Mouse (Mus musculus): ENCODE measurements at regions not wholly inside any gene's neighbourhood (a gene's known extent, or its start where the extent isn't known, plus 50 kb on each side); places are given as distances from the start of the nearest gene placed in this dataset.

- in situ Hi-C loops (cut with MboI, MseI) = no loop called here
These were observed 65.6 kb upstream of the Hs3st3a1 start for GRCm38 (mm10) chr11:64369516-64369915.

DNA sequence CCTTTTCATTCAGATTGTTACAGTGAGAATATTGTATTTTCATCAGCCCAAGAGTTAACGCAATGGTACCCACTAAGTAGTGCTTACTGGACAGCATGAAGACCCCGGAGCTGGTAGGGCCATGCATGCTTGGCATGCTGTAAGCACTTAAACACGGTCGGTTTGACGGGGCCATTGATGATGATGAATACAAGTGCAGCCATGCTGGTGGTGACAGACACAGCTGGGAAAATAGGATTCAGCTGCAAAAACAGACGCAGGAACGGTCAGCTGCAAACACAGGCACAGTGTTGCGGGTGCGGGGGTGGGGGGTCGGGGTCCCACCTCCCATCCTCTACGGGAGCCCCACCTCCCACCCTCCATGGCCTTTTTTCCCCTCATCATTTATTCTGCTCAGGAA is 99.7 kb upstream of the Hs3st3a1 start:
- in situ Hi-C loops (cut with MboI, MseI) = no loop called here

GRCm38 (mm10) chr11:64332406-64332805 is 102.7 kb upstream of the Hs3st3a1 start:
- in situ Hi-C loops (cut with MboI, MseI) = no loop called here

DNA sequence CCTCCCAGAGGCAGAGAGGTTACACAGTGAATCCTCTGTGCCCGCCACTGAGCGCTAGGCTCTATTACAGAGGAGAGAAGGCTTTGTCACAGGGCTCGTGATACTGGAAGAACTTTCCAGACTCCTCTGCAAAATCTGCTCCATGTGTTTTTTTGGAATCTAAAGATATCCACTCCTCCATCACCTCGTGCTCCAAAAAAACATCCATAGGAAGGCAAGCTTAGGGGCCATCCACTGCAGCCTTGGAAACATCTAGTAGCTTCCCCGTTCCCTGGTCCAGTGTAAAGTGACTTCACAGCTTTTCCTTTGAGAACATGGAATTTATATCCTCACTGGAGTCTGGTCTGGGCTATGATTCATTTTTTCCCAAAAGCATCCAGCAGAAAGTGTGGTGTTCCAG is 103.3 kb upstream of the Hs3st3a1 start:
- in situ Hi-C loops (cut with MboI, MseI) = no loop called here

- in situ Hi-C loops (cut with MboI, MseI) = no loop called here
These were observed 106.0 kb upstream of the Hs3st3a1 start for GRCm38 (mm10) chr11:64329129-64329528.

- in situ Hi-C loops (cut with MboI, MseI) = no loop called here
These were observed 107.4 kb upstream of the Hs3st3a1 start for GRCm38 (mm10) chr11:64327771-64328170.

DNA sequence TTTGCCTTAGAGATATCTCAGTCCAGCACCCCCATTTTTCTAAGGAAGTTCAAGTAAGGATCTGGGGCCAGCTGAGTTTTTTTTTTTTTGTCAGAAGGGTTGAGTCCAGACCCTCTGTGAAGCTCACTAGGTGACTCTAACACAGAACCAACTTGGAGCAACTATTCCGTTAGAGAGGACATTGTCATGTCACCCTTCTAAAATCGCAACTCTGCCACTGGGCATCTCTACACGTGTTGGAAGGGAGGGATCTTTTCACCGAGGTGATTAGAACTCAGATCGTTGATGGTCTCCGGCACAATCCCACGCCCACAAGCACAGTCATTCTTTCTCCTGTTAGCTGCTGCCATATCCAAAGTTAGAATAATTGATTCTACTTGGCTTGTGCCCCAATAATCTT is 108.5 kb upstream of the Hs3st3a1 start:
- in situ Hi-C loops (cut with MboI, MseI) = no loop called here

GRCm38 (mm10) chr11:64321900-64322425 is 113.2 kb upstream of the Hs3st3a1 start:
- in situ Hi-C loops (cut with MboI, MseI) = no loop called here

DNA sequence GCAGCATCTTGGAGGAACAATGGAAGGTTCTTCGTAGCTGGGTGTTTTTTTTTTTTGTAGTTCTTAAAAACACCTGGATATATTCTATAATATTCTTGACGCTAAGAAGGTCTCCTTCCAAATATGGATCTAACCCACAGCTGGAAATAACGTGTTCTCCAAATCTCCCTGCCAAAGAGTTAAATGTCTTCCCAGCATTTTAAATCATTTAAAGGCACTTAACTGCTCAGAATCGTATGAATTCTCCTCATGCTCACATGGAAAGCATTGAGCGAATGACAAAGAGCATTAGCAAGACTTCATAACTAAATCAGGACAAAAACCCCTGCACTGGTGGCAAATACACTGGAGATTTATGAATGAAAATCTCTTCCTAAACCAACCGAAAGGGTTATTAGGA is 117.7 kb upstream of the Hs3st3a1 start:
- in situ Hi-C loops (cut with MboI, MseI) = loop anchor here in 1 of 2 experiments (10.0 kb wide), 1 partner anchor 467 kb away; no protein-coding TSS in a partner anchor

GRCm38 (mm10) chr11:64314997-64315396 is 120.1 kb upstream of the Hs3st3a1 start:
- in situ Hi-C loops (cut with MboI, MseI) = loop anchor here in 1 of 2 experiments (10.0 kb wide), 1 partner anchor 470 kb away; no protein-coding TSS in a partner anchor

- in situ Hi-C loops (cut with MboI, MseI) = loop anchor here in 1 of 2 experiments (10.0 kb wide), 1 partner anchor 472 kb away; no protein-coding TSS in a partner anchor
These were observed 121.9 kb upstream of the Hs3st3a1 start for GRCm38 (mm10) chr11:64313241-64313640.

DNA sequence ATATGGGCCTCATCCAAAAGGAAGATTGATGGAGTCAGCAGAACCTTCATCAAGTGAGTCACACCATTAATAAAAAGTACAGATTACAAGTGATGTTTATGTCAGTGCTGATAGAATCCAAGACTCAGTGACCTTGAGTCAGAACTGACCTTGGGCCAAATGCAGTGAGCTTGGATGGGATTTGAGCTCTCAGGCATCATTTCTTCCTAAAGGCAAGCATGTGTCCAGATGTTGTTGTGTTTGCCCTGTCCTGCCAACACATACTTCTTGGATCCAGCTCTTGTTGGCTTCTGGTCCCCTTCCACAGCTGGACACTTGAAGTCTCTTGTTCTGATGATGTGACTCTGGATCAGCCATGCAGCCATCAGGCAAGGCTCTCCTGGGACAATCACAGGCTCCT is 125.3 kb upstream of the Hs3st3a1 start:
- in situ Hi-C loops (cut with MboI, MseI) = loop anchor here in 1 of 2 experiments (10.0 kb wide), 1 partner anchor 475 kb away; no protein-coding TSS in a partner anchor

DNA sequence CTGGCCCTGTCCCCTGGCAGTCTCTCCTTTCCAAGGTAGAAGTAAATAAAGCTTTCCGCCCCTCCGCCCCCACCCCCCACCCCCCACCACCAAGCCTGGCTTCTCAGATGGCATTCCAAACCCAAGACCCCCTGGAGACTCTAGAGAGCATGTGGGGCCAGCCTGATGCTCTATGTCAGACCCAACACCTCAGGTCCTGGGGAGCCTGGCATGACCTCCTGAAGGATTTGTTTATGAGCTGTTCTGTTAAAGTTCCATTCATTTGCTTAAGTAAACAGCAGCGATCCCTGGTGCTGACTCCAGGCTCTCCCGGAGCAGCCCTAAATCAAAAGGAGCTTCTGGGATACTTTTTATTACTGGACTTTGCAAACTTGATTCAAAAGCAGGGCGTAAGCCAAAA is 137.3 kb upstream of the Hs3st3a1 start:
- in situ Hi-C loops (cut with MboI, MseI) = loop anchor here in 1 of 2 experiments (10.0 kb wide), 1 partner anchor 363 kb away; no protein-coding TSS in a partner anchor

- in situ Hi-C loops (cut with MboI, MseI) = no loop called here
These were observed 146.9 kb upstream of the Hs3st3a1 start for GRCm38 (mm10) chr11:64288236-64288635.

DNA sequence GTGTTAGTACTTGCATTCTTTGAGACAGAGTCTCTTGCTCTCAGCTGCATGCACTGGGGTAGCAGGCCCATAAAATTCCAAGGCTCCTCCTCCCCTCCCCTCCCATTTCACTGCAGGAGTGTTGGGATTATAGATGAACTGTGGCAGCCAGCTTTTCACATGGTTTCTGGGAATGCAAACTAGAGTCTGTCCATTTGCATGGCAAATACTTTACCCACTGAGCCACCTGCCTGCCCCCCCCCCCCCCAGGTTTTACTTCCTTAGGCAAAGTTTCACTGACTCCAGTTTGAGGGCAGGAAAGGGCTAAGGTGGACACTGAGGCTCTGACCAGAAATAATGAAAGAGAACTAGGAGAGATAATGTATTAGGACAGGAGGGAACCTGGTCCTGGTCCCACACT is 147.6 kb upstream of the Hs3st3a1 start:
- in situ Hi-C loops (cut with MboI, MseI) = no loop called here

GRCm38 (mm10) chr11:64281781-64282180 is 153.4 kb upstream of the Hs3st3a1 start:
- in situ Hi-C loops (cut with MboI, MseI) = no loop called here

DNA sequence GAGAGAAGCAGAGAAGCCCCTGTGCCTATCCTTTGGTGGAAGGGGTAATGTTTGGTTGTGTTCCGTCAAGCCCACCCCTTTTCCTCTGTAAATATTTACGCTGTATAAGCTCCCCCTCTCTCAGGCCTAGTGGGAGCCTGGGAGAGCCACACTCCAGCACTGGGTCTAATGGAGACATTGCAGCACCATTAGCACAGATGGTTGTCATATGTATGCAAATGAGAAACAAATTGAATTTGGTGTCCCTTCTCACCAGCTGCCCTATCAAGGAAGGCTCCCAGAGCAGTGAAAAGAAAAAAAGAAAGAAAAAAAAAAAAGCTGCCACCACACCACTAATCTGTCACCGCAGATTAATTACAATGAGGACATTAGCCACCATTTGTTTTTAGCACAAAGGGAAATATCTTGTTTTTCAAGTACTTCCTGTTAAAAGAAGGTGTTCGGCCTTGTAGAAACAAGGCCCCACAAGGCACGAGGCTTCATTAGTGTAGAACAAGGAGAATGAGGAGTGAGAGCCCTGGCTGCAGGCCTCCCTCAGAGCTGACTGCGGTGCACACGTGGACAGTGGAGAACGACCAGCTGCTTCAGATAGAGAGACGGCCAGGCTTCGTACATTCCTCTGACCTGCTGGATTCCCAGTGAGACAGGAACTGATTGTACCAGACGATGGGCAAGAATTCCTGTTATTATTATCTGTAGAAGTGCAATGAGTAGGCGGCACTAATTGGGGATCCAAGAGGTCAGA is 156.7 kb upstream of the Hs3st3a1 start:
- in situ Hi-C loops (cut with MboI, MseI) = no loop called here

DNA sequence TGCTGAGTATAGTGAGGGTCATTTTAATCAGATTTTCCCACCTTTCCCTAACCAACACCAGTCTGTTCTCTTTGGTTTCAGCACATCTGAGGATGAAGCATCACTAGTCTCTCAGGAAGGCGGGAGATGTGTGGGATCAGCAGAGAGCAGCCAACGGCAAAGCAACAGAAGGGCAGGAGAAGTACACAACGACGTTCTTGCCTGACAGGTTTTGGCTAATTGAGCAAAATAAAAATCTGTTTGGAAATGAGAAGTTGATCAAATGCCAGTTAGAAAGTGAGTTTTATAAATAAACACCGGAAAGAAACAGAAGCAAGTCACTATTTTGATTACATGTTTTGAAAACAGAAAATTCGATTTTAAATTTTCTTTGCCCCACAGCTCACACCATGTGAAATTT is 161.4 kb upstream of the Hs3st3a1 start:
- in situ Hi-C loops (cut with MboI, MseI) = no loop called here

GRCm38 (mm10) chr11:64273214-64273613 is 161.9 kb upstream of the Hs3st3a1 start:
- in situ Hi-C loops (cut with MboI, MseI) = no loop called here

DNA sequence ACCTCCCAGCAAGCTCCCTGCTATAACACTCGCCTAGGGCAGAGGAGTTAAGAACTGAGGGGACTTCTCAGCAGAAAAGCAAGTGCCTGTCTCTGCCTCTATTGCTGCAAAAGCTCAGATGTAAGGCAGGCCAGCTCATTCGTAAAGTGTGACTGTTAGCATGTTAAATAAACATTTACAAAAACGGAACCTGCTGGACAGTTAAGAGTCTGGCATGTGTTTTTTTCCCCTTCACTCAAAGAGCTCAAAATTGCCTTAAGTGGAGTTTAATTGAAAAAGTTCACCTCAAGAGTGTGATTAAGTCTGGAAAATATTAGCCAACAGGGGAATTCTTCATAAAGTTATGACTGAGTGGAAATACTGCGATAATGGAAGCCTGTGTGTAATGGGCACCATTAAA is 167.0 kb upstream of the Hs3st3a1 start:
- in situ Hi-C loops (cut with MboI, MseI) = no loop called here

DNA sequence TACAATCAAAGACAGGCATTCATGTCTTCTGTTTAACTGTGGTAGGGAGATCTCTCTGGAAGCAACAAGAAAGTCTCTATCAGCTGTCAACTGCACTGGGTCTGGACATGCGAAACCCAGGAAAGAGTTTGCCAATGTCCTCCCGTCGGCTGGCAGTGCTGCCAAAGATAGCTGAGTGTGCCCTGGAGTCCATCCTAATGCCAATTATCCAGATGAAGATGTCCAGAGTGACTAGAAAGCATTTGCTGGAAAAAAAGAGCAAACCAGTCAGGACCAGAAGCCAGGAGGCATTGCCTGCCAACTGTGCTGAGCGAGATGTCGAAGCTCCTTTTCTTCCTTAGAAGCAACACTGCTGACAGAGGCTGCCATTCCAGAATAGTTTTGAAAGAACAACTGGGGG is 167.6 kb upstream of the Hs3st3a1 start:
- in situ Hi-C loops (cut with MboI, MseI) = no loop called here

DNA sequence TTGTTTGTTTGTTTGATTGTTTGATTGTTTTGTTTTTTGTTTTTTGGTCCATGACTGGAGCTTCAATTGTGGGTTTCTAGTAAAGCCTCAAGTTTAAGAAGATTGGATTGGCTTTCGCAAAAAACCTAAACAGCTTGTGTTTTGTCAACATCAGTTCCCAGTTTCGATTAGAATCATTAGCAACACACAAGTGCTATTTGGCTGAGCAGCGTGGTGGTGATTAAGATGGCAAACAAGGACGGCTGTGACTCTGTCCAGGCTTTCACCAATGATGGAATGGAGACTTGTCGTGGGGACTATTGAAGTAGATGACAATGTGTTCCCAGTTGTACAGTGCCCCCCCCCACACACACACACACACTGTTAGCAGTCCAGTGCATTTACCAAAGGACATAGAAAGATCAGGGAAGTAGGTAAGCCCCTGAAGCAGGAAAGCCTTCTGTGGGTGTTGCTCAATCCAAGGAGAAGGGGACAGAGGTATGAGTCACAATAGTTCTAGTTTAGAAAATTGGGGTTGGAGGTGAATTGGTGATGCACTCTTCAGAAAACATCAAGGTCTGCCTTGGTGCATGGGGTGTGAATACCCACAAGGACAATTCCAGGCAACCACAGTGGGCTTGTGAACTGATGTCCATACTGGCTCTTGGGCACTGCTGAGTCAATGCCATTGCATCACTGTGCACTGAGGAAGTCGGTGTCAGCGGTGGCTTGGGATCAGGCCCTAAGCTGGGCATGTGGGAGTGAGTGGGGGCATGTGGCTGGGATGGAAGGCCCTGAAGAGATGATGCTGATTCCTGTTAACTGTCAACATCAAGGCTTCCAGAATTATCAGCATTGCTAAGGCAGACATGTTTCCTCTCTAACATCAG is 174.5 kb upstream of the Cox10 start:
- in situ Hi-C loops (cut with MboI, MseI) = no loop called here
